Mouse (Mus musculus) kidney, postnatal 10 days (tissue): ENCODE measurements around the gene Gm3373.
"Not testable (repeated sequence)": the region's sequence is repeated elsewhere in the genome, so short reads cannot be mapped to it uniquely, and the experiment has no call there.

ENCODE experiments used
- DNase-seq: peaks from one replicate; pipeline ENCODE4 v3.0.0; 2021; ENCODE audit warnings: mixed read lengths

Gene Gm3373

DNA sequence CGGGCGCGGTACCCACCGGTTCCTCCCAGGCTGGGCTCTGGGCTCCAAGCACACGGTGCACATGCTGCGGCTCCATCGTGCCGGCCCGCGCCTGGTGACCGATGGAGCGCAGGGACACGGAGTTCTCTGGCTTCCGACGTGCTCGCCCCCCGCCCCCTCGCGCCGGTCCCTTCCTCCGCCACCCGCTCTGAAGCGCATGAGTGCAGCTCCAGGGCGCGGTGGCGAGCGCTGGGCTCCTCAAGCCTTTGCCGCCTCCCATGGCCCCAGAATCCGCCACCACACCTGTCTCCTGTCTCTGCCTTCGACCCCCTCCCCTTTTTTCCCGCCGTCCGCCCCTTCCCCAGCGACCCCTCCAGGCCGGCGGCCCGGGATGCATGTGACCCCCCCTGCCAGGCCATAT, at the start of gene Gm3373:
TSS of gene Gm3373 (minus strand) at position 101 of the 400 bp plus-strand sequence.
- DNase-seq = not testable (repeated sequence)

DNA sequence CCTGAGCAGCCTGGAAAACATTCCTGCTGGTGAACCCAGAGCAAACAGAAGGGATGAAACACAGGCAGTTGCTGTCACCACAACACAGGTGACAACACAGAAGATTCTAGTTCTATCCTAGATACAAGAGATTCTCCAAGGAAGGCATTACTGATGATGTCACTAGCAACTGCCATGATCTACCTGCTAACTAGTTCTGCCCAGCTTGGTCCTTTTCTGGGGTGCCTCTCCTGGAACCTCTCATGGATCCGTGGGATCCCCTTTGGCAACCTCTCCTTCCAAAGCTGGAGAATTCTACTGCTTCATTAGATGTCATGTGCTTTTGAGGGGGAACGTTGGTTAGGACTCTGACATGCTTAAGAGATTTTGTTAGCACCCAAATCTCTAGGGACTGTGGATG, 54.0 kb downstream of the Gm3373 start, which contains the start of gene Gm9603:
TSS of gene Gm9603 (minus strand) at position 101 of the 400 bp plus-strand sequence.
- DNase-seq = not testable (repeated sequence)
